Mouse (Mus musculus) intestine, embryonic 14.5 days (tissue): ENCODE data around the gene Rtn3. TPM values are rescaled to one million over a fixed set of nuclear protein-coding genes. Genes with fewer than 3 reads are reported as not detected.
"Not testable (repeated sequence)": the region's sequence is repeated elsewhere in the genome, so short reads cannot be mapped to it uniquely, and the experiment has no call there.

Experiments
- ATAC-seq: fragments of 200-750 bp; cut with Nextera tagmentation; replicated peaks from 2 replicates; pipeline ENCODE4 v1.8.0; 2017; ENCODE audit warnings: low read depth, moderate number of reproducible peaks, moderate TSS enrichment, moderate library complexity; ENCODE audit not compliant: low FRiP score, low TSS enrichment
- DNase-seq: peaks from one replicate; pipeline ENCODE4 v3.0.0-alpha.2; 2018; ENCODE audit warnings: low spot score
- H3K27ac ChIP-seq: fragments of 300-500 bp; sonication (generic); 2 replicates; pipeline ENCODE4 v1.5.1; 2014; ENCODE audit warnings: low read depth, mild to moderate bottlenecking, control low read depth
- H3K27me3 ChIP-seq: fragments of 300-500 bp; sonication (generic); replicated peaks from 2 replicates; pipeline ENCODE4 v1.6.1; 2014; ENCODE audit warnings: low read length, control low read depth; ENCODE audit not compliant: control insufficient read depth, insufficient read depth
- H3K36me3 ChIP-seq: fragments of 300-500 bp; sonication (generic); 2 replicates; pipeline ENCODE4 v1.6.1; 2014; ENCODE audit warnings: low read length, control low read depth; ENCODE audit not compliant: control insufficient read depth, insufficient read depth
- H3K4me1 ChIP-seq: fragments of 300-500 bp; sonication (generic); replicated peaks from 2 replicates; pipeline ENCODE4 v1.6.1; 2014; ENCODE audit warnings: low read length, control low read depth, mixed read lengths; ENCODE audit not compliant: control insufficient read depth, insufficient read depth
- H3K4me2 ChIP-seq: fragments of 300-500 bp; sonication (generic); 2 replicates; pipeline ENCODE4 v1.6.1; 2014; ENCODE audit warnings: low read length
- H3K4me3 ChIP-seq: fragments of 300-500 bp; sonication (generic); 2 replicates; pipeline ENCODE4 v1.5.1; 2014; ENCODE audit warnings: low read depth, low read length, control low read depth, mixed read lengths
- H3K9ac ChIP-seq: fragments of 300-500 bp; sonication (generic); 2 replicates; pipeline ENCODE4 v1.6.1; 2014; ENCODE audit warnings: mild to moderate bottlenecking, low read length
- H3K9me3 ChIP-seq: fragments of 300-500 bp; sonication (generic); 2 replicates; pipeline ENCODE4 v1.6.1; 2016; ENCODE audit warnings: low read length, control low read depth; ENCODE audit not compliant: control insufficient read depth
- WGBS: fragments of 180-500 bp; shearing (Covaris S2); extraction: QIAGEN DNeasy Blood & Tissue Kit; methylation state at CpG from one replicate; pipeline ENCODE4 v1.1.7; 2014; 5-methylcytosine and 5-hydroxymethylcytosine counted together
- polyA plus RNA-seq: library from polyadenylated mRNA; unstranded; fragments of >200 nt; fragmentation: Nextera tagmentation; extraction: Ambion mirVana; gene quantifications from 2 replicates; pipeline ENCODE4 v1.2.1, GENCODE M21; 2014

The Rtn3 gene
- polyA plus RNA-seq, 1 experiment from 2014 or later, result 123 TPM

- peaks cover 48% of the 10 kb centered on the region for H3K4me1 ChIP-seq
- H3K27ac ChIP-seq, result peak within 1 kb of the TSS; percentile 89
- H3K9ac ChIP-seq, result peak within 1 kb of the TSS; percentile 96
- H3K9me3 ChIP-seq, result no peaks in the 10 kb centered on the region
- peaks cover 23% of the 10 kb centered on the region for H3K36me3 ChIP-seq
- DNase-seq (peak; percentile 93), ATAC-seq (peak; percentile 77)
- H3K4me2 ChIP-seq, result peak within 1 kb of the TSS; percentile 72
- H3K4me3 ChIP-seq, result peak within 1 kb of the TSS; percentile 63
- H3K27me3 ChIP-seq, result no peaks in the 10 kb centered on the region
- WGBS, result under 1% methylated on average over 100 of the region's 107 CpGs
Measured at GRCm38 (mm10) chr19:7416834-7417735, 66.0 kb downstream of the Rtn3 start, which contains the start of gene 2700081O15Rik. Gene 2700081O15Rik, plus strand, starts transcription at chr19:7417625.

GRCm38 (mm10) chr19:7415916-7416833 lies 66.9 kb downstream of the Rtn3 start:
- ATAC-seq (no peak), DNase-seq (no peak)
- Histone ChIP-seq H3K27me3 (no peaks in the 10 kb centered on the region), H3K4me3 (peak overlapping the region; percentile 63), H3K36me3 (peaks cover 14% of the 10 kb centered on the region), H3K9me3 (no peaks in the 10 kb centered on the region), H3K4me2 (peak overlapping the region; percentile 72), H3K9ac (peak overlapping the region; percentile 96), H3K27ac (peak overlapping the region; percentile 89), H3K4me1 (peaks cover 39% of the 10 kb centered on the region)
- 27% methylated on average over 22 of the region's 22 CpGs for WGBS

- 46% methylated on average over 2 of the region's 2 CpGs for WGBS
- H3K4me1 ChIP-seq, result peaks cover 12% of the 10 kb centered on the region
- no peak overlapping the region for H3K27ac ChIP-seq
- no peak overlapping the region for H3K4me2 ChIP-seq
- ATAC-seq (no peak), DNase-seq (no peak)
- no peak overlapping the region for H3K4me3 ChIP-seq
- H3K27me3 ChIP-seq, result no peaks in the 10 kb centered on the region
- no peak overlapping the region for H3K9ac ChIP-seq
- H3K36me3 ChIP-seq, result no peaks in the 10 kb centered on the region
- H3K9me3 ChIP-seq, result no peaks in the 10 kb centered on the region
Measured at GRCm38 (mm10) chr19:7412361-7412760, 70.7 kb downstream of the Rtn3 start.

GRCm38 (mm10) chr19:7404623-7405229 lies 78.4 kb downstream of the Rtn3 start:
- Histone ChIP-seq H3K9ac (no peak overlapping the region), H3K4me1 (no peaks in the 10 kb centered on the region; the same call in 1 of the 2 replicates), H3K36me3 (no peaks in the 10 kb centered on the region), H3K27ac (no peak overlapping the region), H3K4me3 (no peak overlapping the region), H3K9me3 (no peaks in the 10 kb centered on the region), H3K27me3 (no peaks in the 10 kb centered on the region), H3K4me2 (no peak overlapping the region)
- WGBS, result 64% methylated on average over 9 of the region's 9 CpGs
- DNase-seq (no peak), ATAC-seq (no peak)

GRCm38 (mm10) chr19:7400635-7401034 lies 82.4 kb downstream of the Rtn3 start:
- Histone ChIP-seq H3K9ac (no peak overlapping the region), H3K4me1 (no peaks in the 10 kb centered on the region; the same call in none of the 2 replicates), H3K27me3 (no peaks in the 10 kb centered on the region), H3K27ac (no peak overlapping the region), H3K4me2 (no peak overlapping the region), H3K9me3 (no peaks in the 10 kb centered on the region), H3K36me3 (no peaks in the 10 kb centered on the region), H3K4me3 (no peak overlapping the region)
- no peak for DNase-seq
- WGBS, result 63% methylated on average over 11 of the region's 11 CpGs
- no peak for ATAC-seq

- H3K4me3 ChIP-seq, DNase-seq, H3K27me3 ChIP-seq, H3K27ac ChIP-seq, ATAC-seq, H3K4me2 ChIP-seq, H3K36me3 ChIP-seq, H3K9ac ChIP-seq, H3K4me1 ChIP-seq: not testable (repeated sequence)
- H3K9me3 ChIP-seq, result peaks cover 11% of the 10 kb centered on the region
- 33% methylated on average over 24 of the region's 24 CpGs for WGBS
Measured at GRCm38 (mm10) chr19:7398898-7399297, 84.2 kb downstream of the Rtn3 start.

- WGBS, result 28% methylated on average over 5 of the region's 10 CpGs
- peak; percentile 80 for DNase-seq
Measured at GRCm38 (mm10) chr19:7396867-7397826, 85.9 kb downstream of the Rtn3 start.

More at GRCm38 (mm10) chr19:7396867-7397826, 85.9 kb downstream of the Rtn3 start:
- not testable (repeated sequence) for H3K9ac ChIP-seq, H3K27me3 ChIP-seq, H3K4me1 ChIP-seq, H3K4me2 ChIP-seq, H3K27ac ChIP-seq, H3K4me3 ChIP-seq, H3K36me3 ChIP-seq
- peaks cover 11% of the 10 kb centered on the region for H3K9me3 ChIP-seq
- peak; percentile 62 for ATAC-seq
